Mouse (Mus musculus): ENCODE measurements around the gene Apba2. TPM values are rescaled to one million over a fixed set of nuclear protein-coding genes. Genes with fewer than 3 reads are reported as not detected.

Gene Apba2
- total RNA-seq, 2 experiments from 2014 or later, result 7.7 to 8.0 TPM

- no peak for DNase-seq (ENCODE audit: low spot score in 2 of 2)
Observed at GRCm38 (mm10) chr7:64651963-64652362, 150.5 kb downstream of the Apba2 start.

- DNase-seq (ENCODE audit: low spot score in 2 of 2), result no peak
Observed at GRCm38 (mm10) chr7:64656787-64657186, 155.3 kb downstream of the Apba2 start.

GRCm38 (mm10) chr7:64658914-64659313 is 157.4 kb downstream of the Apba2 start:
- DNase-seq (ENCODE audit: low spot score in 2 of 2), result no peak

- DNase-seq (ENCODE audit: low spot score in 2 of 2), result no peak
Observed at GRCm38 (mm10) chr7:64659328-64659727, 157.8 kb downstream of the Apba2 start.

GRCm38 (mm10) chr7:64662506-64662905 is 161.0 kb downstream of the Apba2 start:
- DNase-seq (ENCODE audit: low spot score in 2 of 2), result no peak

- no peak for DNase-seq (ENCODE audit: low spot score in 2 of 2)
Observed at GRCm38 (mm10) chr7:64663600-64663999, 162.1 kb downstream of the Apba2 start.

GRCm38 (mm10) chr7:64665120-64665519 is 163.6 kb downstream of the Apba2 start:
- no peak for DNase-seq (ENCODE audit: low spot score in 2 of 2)

GRCm38 (mm10) chr7:64665716-64666298 is 164.3 kb downstream of the Apba2 start:
- DNase-seq (ENCODE audit: low spot score in 2 of 2), result no peak

- DNase-seq (ENCODE audit: low spot score in 2 of 2), result no peak
Observed at GRCm38 (mm10) chr7:64667959-64668358, 166.5 kb downstream of the Apba2 start.

- DNase-seq (ENCODE audit: low spot score in 2 of 2), result no peak
Observed at GRCm38 (mm10) chr7:64679771-64680479, 178.4 kb downstream of the Apba2 start.

- DNase-seq (ENCODE audit: low spot score in 2 of 2), result no peak
Observed at GRCm38 (mm10) chr7:64684893-64685292, 183.4 kb downstream of the Apba2 start.

- no peak for DNase-seq (ENCODE audit: low spot score in 2 of 2)
Observed at GRCm38 (mm10) chr7:64688115-64688817, 186.8 kb downstream of the Apba2 start.

GRCm38 (mm10) chr7:64691831-64692230 is 190.3 kb downstream of the Apba2 start:
- DNase-seq (ENCODE audit: low spot score in 2 of 2), result no peak

GRCm38 (mm10) chr7:64694937-64695336 is 193.4 kb downstream of the Apba2 start:
- DNase-seq (ENCODE audit: low spot score in 2 of 2), result no peak

GRCm38 (mm10) chr7:64696521-64697281 is 195.2 kb downstream of the Apba2 start:
- no peak for DNase-seq (ENCODE audit: low spot score in 2 of 2)

- no peak for DNase-seq (ENCODE audit: low spot score in 2 of 2)
Observed at GRCm38 (mm10) chr7:64697791-64698337, 196.4 kb downstream of the Apba2 start.

GRCm38 (mm10) chr7:64704060-64704595 is 202.6 kb downstream of the Apba2 start:
- no peak for DNase-seq (ENCODE audit: low spot score in 2 of 2)

GRCm38 (mm10) chr7:64708176-64708575 is 206.7 kb downstream of the Apba2 start:
- DNase-seq (ENCODE audit: low spot score in 2 of 2), result no peak

- no peak for DNase-seq (ENCODE audit: low spot score in 2 of 2)
Observed at GRCm38 (mm10) chr7:64709520-64710262, 208.2 kb downstream of the Apba2 start.

- DNase-seq (ENCODE audit: low spot score in 2 of 2), result no peak
Observed at GRCm38 (mm10) chr7:64716286-64716685, 214.8 kb downstream of the Apba2 start.

Measured in adrenal gland, postnatal 4 days (tissue).